Mouse (Mus musculus) lung, embryonic 14.5 days (tissue): Measurements from ENCODE around the gene Dnah7a. TPM values are rescaled to one million over a fixed set of nuclear protein-coding genes. Genes with fewer than 3 reads are reported as not detected.
"Not testable (repeated sequence)": the region's sequence is repeated elsewhere in the genome, so short reads cannot be mapped to it uniquely, and the experiment has no call there.

ENCODE experiments used
- ATAC-seq: fragments of 200-750 bp; cut with Nextera tagmentation; 2 replicates; pipeline ENCODE4 v1.8.0; 2017; ENCODE audit warnings: mild to moderate bottlenecking, moderate TSS enrichment, moderate library complexity; ENCODE audit not compliant: insufficient read depth
- DNase-seq: peaks from one replicate; pipeline ENCODE4 v3.0.0-alpha.2; 2015
- H3K27ac ChIP-seq: fragments of 300-500 bp; sonication (generic); 2 replicates; pipeline ENCODE4 v1.5.1; 2014; ENCODE audit warnings: low read depth, mild to moderate bottlenecking, moderate library complexity
- H3K27me3 ChIP-seq: fragments of 300-500 bp; sonication (generic); 2 replicates; pipeline ENCODE4 v1.6.1; 2014; ENCODE audit warnings: low read length, control low read depth; ENCODE audit not compliant: insufficient read depth
- H3K36me3 ChIP-seq: fragments of 300-500 bp; sonication (generic); 2 replicates; pipeline ENCODE4 v1.6.1; 2014; ENCODE audit warnings: control low read depth; ENCODE audit not compliant: insufficient read depth
- H3K4me1 ChIP-seq: fragments of 300-500 bp; sonication (generic); 2 replicates; pipeline ENCODE4 v1.6.1; 2014; ENCODE audit warnings: antibody characterized with exemption, control low read depth; ENCODE audit not compliant: insufficient read depth
- H3K4me2 ChIP-seq: fragments of 300-500 bp; sonication (generic); 2 replicates; pipeline ENCODE4 v1.6.1; 2014; ENCODE audit warnings: mild to moderate bottlenecking
- H3K4me3 ChIP-seq: fragments of 300-500 bp; sonication (generic); 2 replicates; pipeline ENCODE4 v1.5.1; 2014; ENCODE audit warnings: low read depth, low read length
- H3K9ac ChIP-seq: fragments of 300-500 bp; sonication (generic); 2 replicates; pipeline ENCODE4 v1.6.1; 2014
- H3K9me3 ChIP-seq: fragments of 300-500 bp; sonication (generic); 2 replicates; pipeline ENCODE4 v1.6.1; 2016; ENCODE audit warnings: low read depth, low read length, control low read depth
- CTCF ChIP-seq: IDR thresholded peaks from 2 replicates; pipeline ENCODE4 v1.5.1; 2016; ENCODE audit warnings: antibody characterized with exemption, low read depth
- WGBS: fragments of 180-500 bp; shearing (Covaris S2); extraction: QIAGEN DNeasy Blood & Tissue Kit; methylation state at CpG from one replicate; pipeline ENCODE4 v1.1.7; 2014; 5-methylcytosine and 5-hydroxymethylcytosine counted together
- polyA plus RNA-seq: library from polyadenylated mRNA; unstranded; fragments of >200 nt; fragmentation: Nextera tagmentation; extraction: Ambion mirVana; gene quantifications from 2 replicates; pipeline ENCODE4 v1.2.1, GENCODE M21; 2014

The Dnah7a gene
- polyA plus RNA-seq, 1 experiment from 2014 or later: 2.3 TPM

DNA sequence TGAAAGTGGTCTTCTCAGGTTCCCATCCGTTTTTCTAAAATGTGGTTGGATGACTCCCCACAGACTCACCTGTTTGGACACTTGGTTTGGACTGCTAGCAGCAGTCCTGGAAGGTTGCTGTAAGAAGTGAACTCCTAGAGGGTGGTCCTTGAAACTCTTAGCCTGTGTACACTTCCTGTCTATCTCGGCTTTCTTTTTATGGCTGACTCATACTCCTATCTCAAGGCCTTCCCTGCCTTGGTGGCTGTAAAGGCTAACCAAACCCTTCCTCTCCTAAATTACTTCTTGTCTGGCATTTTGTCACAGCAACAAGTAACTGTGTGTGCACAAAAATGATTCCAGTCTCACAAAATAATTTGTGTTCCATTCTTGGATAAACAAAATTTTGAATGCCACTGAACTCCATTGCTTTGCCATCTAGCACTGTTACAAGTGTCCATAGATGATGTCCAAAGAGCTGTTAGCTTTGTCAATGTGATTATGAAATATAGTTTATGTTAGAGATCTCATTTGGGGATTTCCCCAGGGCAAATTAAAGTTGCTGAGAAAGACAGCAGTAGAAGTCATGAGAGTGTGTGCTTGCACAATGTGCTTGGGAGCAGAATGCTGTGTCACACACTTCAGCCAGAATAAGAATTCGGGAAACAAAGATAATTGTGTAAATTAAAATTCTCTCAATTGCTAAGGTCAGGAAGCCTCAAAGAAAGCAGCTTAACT is 35.3 kb upstream of the Dnah7a start:
- no peaks in the 10 kb centered on the region for H3K27me3 ChIP-seq
- no peaks in the 10 kb centered on the region for H3K9me3 ChIP-seq
- no peak overlapping the region for H3K4me2 ChIP-seq
- no peak overlapping the region for H3K4me3 ChIP-seq
- no peak for TF ChIP-seq CTCF
- no peak overlapping the region for H3K9ac ChIP-seq
- no peaks in the 10 kb centered on the region for H3K4me1 ChIP-seq
- WGBS: 68% methylated on average over 3 of the region's 3 CpGs
- no peaks in the 10 kb centered on the region for H3K36me3 ChIP-seq
- ATAC-seq (no peak), DNase-seq (no peak)
- H3K27ac ChIP-seq: no peak overlapping the region

DNA sequence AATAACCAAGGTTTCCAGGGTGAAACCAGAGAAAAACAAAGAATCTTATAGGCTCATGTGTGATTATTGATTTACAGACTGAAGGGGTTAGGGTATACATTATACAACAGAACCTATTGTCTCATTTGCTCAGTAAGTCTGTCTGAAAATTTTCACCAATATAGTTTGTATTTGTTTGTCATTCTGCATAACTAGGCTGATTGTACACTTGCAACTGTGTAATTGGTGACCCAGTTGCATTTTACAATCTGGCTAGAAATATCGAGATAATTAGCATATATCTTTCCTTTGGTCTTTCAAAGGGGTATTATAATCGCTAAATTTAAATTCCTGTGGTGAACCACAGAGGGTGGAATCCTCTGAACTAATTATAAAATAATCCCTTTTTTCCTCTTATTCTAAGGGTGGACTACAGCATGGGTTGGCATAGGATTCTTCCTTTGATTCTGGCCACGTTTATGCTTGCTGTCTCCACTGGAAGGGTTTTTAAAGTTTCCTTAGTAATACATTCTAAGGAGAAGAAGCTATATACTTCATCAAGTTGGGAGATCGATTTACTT is 34.3 kb upstream of the Dnah7a start:
- DNase-seq: no peak
- H3K9me3 ChIP-seq: no peaks in the 10 kb centered on the region
- 81% methylated on average over 4 of the region's 4 CpGs for WGBS
- no peaks in the 10 kb centered on the region for H3K36me3 ChIP-seq
- ATAC-seq: no peak
- TF ChIP-seq CTCF: no peak
- H3K4me3 ChIP-seq: no peak overlapping the region
- H3K4me2 ChIP-seq: no peak overlapping the region
- no peak overlapping the region for H3K9ac ChIP-seq
- no peak overlapping the region for H3K27ac ChIP-seq
- H3K4me1 ChIP-seq: no peaks in the 10 kb centered on the region
- H3K27me3 ChIP-seq: no peaks in the 10 kb centered on the region

DNA sequence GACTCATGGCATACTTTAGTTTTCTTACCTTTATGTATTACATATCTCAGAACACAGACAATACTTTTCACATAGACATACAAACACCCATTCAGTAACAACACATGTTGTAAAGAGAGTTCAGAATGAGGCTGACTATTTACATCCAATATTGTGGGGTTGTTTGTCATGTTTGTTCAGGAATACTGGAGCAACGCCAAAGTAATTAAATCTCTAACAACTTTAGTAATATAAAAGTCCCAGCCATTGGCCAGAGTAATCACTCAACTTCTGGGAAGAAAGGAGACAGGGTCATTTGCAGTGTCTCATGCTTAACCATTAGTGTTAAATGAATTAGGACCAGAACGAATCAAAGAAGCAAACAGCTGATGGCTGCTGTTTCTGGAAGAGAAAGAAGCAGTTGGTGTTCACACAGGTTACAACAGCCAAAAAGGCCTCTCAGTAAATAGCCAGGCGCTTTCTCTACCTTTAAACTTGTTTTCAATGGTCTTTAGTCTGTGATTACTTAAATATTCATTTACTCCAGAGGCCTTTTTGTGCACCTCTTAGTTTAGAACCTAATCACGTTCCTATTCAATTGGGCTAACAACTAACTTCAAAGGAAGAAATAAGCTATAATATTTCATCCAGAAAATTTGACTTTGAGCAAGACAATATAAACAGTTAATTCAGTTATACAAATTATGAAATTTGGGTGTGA is 33.6 kb upstream of the Dnah7a start:
- DNase-seq, ATAC-seq: not testable (repeated sequence)
- 65% methylated on average over 3 of the region's 4 CpGs for WGBS

DNA sequence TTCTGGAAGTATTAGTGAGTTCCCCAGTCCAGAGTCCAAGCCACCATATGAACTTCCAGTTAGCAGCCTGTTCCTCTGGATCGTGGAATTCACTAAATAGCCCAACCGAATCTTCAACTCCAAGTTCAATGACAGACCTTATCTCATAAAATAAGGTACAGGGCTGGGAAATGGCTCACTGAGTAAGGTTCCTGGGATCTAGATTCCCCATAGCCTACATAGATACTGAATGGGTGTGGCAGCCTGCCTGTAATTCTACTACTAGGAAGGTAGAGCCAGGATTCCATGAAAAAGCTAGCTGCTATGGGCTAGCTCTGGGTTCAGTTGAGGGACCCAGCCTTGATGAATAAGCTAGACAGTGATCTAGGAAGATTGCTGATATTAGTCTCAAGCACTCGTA is 30.0 kb upstream of the Dnah7a start:
- Histone ChIP-seq H3K27ac (no peak overlapping the region), H3K4me2 (no peak overlapping the region), H3K27me3 (no peaks in the 10 kb centered on the region), H3K4me1 (no peaks in the 10 kb centered on the region), H3K9ac (no peak overlapping the region), H3K4me3 (no peak overlapping the region), H3K9me3 (no peaks in the 10 kb centered on the region), H3K36me3 (no peaks in the 10 kb centered on the region)
- DNase-seq (no peak), ATAC-seq (no peak)
- 87% methylated on average over 3 of the region's 3 CpGs for WGBS
- TF ChIP-seq CTCF: no peak

More for the DNA sequence above, 33.6 kb upstream of the Dnah7a start:
- not testable (repeated sequence) for H3K27me3 ChIP-seq, H3K36me3 ChIP-seq, H3K27ac ChIP-seq, H3K4me1 ChIP-seq, H3K9ac ChIP-seq, H3K9me3 ChIP-seq, H3K4me3 ChIP-seq, H3K4me2 ChIP-seq

DNA sequence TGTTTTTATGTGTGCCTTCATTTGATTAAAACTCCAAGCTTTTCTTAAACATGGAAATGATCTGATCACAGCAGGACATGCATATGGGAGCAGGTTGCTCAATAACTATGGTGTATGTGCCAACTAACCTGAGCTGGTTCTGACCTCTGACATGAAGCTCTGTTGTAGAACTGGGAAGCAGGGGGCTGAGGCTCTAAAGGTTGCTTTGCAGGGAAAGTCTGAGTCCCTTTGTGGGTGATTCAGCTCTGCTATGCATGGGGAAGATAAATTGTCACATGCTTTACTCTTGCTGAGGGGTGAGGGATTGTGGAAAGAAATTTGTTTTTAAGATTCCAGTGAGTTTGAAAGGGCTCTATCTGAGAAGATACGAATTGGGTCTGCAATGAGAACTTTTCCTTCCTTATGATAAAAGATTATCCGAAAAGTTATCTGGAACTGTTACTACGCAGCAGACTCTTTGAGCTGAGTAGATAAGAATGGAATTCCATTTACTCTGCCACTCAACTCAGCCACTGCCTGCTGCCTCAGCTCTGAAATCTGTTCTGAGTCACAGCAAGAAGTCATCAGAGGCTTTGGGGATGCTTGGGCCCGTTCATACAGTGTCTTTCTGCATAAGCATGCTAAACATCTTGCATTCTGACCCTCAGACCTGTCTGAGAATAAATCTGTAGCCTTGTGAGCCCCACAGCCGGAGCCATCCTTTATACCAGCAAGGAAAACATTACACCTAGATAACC is 22.1 kb upstream of the Dnah7a start:
- H3K4me3 ChIP-seq: no peak overlapping the region
- no peak overlapping the region for H3K4me2 ChIP-seq
- H3K27ac ChIP-seq: no peak overlapping the region
- TF ChIP-seq CTCF: no peak
- ATAC-seq: 0 out of 2 replicates have a peak, but pooled peaks have one; percentile 31
- DNase-seq: peak; percentile 14
- H3K4me1 ChIP-seq: no peaks in the 10 kb centered on the region
- no peak overlapping the region for H3K9ac ChIP-seq
- 19% methylated on average over 5 of the region's 5 CpGs for WGBS
- H3K27me3 ChIP-seq: no peaks in the 10 kb centered on the region
- H3K36me3 ChIP-seq: no peaks in the 10 kb centered on the region
- no peaks in the 10 kb centered on the region for H3K9me3 ChIP-seq

DNA sequence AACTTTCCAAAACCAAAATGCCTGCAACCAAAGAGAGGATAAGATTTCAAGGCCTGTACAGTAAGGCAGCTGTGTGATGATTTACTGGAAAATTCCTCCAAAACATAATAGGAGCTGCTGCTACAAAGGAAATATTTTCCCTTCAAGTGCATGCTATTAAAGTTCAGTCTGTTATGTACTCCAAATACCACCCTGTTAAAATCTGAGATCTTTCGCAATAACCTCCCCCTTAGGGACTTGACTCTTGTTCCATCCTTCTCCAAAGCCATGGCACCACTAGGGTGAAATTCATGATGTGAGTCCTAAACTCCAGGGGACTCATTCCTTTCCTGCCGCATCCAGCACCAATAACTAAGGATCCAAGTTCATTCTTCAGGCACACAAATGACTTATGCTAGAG is 20.3 kb upstream of the Dnah7a start:
- Histone ChIP-seq H3K9ac (no peak overlapping the region), H3K9me3 (no peaks in the 10 kb centered on the region), H3K4me1 (no peaks in the 10 kb centered on the region), H3K4me2 (no peak overlapping the region), H3K4me3 (no peak overlapping the region), H3K36me3 (no peaks in the 10 kb centered on the region), H3K27ac (no peak overlapping the region), H3K27me3 (no peaks in the 10 kb centered on the region)
- no peak for TF ChIP-seq CTCF
- 84% methylated on average over 2 of the region's 2 CpGs for WGBS
- DNase-seq (no peak), ATAC-seq (no peak)

DNA sequence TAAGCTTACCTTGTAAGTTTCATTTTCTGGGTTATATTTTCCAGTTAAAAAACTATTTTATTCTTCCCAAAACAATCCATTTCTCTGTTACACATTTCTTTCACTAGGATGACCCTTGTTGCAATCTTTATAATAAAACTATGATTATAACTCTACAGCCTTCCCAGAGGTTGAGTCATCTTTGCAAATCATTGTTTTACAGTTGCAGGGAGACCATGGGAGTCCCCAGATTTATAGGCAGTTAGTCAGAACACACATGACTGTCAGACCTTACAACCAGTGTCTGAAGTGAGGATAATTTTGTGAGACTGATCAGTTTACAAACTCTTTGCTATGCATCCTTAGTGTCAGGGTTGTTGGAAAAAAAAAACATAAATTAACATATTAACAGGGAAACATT is 14.8 kb upstream of the Dnah7a start:
- Histone ChIP-seq H3K27me3 (no peaks in the 10 kb centered on the region), H3K27ac (no peak overlapping the region), H3K9ac (no peak overlapping the region), H3K4me3 (no peak overlapping the region), H3K4me2 (no peak overlapping the region), H3K9me3 (no peaks in the 10 kb centered on the region), H3K36me3 (no peaks in the 10 kb centered on the region), H3K4me1 (no peaks in the 10 kb centered on the region)
- TF ChIP-seq CTCF: no peak
- ATAC-seq: no peak
- DNase-seq: no peak
